In the genomic region with DNA sequence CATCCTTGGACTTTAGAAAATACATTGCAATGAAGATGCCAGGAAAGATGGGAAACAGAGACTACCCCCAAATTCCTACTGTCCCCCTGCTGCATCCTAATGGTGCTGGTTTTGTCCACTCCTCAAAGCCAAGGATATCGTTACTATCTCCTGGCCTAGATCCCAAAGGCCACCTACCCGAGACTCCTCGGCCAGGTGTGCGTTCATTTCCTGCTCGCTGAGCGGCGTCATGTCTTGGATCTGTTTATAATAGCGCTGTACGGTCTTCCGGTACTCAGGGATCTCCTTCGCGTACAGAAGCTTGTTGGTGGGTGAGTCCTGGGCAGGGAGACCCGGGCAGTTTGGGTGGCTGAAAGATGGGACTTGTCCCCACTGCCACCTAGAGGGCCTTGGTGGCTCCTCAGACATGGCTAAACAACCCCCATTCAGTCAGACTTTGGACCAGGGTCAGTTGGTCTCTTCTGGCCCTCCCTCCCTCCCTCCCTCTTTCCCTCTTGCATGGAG, we compare ENCODE assay signal across 16 mouse cellular contexts. TPM values are rescaled to one million over a fixed set of nuclear protein-coding genes. Genes with fewer than 3 reads are reported as not detected.
A peak's percentile ranks its signal among the peaks of the same experiment; 100 is the strongest.
DNase-seq lines count a peak whose midpoint lies in the region; ATAC-seq and TF ChIP-seq lines count a peak whose summit lies in the region.
"Had no signal": no experiment of that assay in that cellular context is flagged by ENCODE, and none has a peak within 500 bp of the region (broad histone marks: within the 10 kb centered on the region; RNA-seq: fewer than 3 reads in every experiment).

No protein-coding gene starts in this region.

- no peaks in the 10 kb centered on the region for H3K27me3 ChIP-seq in kidney, embryonic 15.5 days
- no peaks in the 10 kb centered on the region for H3K27me3 ChIP-seq in kidney, embryonic 16.5 days (ENCODE audit: insufficient read depth, low read length)
- no peaks in the 10 kb centered on the region for H3K27me3 ChIP-seq in intestine, embryonic 14.5 days (replicated peaks; ENCODE audit: control insufficient read depth, insufficient read depth, low read length)

- TF ChIP-seq CTCF in gastrocnemius, adult 2 months (IDR thresholded peaks at IDR 0.05), result peak; percentile 31

- H3K9me3 ChIP-seq in kidney, embryonic 15.5 days (replicated peaks), result no peaks in the 10 kb centered on the region
- H3K9me3 ChIP-seq in kidney, embryonic 16.5 days (ENCODE audit: low read length), result no peaks in the 10 kb centered on the region
- H3K9me3 ChIP-seq in intestine, embryonic 14.5 days (ENCODE audit: control insufficient read depth, low read length), result no peaks in the 10 kb centered on the region

- no peak overlapping the region for H3K9ac ChIP-seq in kidney, embryonic 15.5 days
- H3K9ac ChIP-seq in kidney, embryonic 16.5 days (replicated peaks; ENCODE audit: low read length), result no peak overlapping the region
- H3K9ac ChIP-seq in intestine, embryonic 14.5 days (ENCODE audit: low read length), result no peak overlapping the region

- WGBS in kidney, embryonic 15.5 days, result 78% methylated on average over 13 of the region's 13 CpGs
- 76% methylated on average over 13 of the region's 13 CpGs for whole genome bisulfite sequencing in kidney, embryonic 16.5 days
- WGBS in intestine, embryonic 14.5 days, result 69% methylated on average over 13 of the region's 13 CpGs

- H3K27ac ChIP-seq in gastrocnemius, adult 2 months, result peak overlapping the region; percentile 89
- peak overlapping the region; percentile 64 for H3K27ac ChIP-seq in kidney, embryonic 15.5 days
- H3K27ac ChIP-seq in kidney, embryonic 16.5 days (ENCODE audit: low read length), result no peak overlapping the region; the same call in 1 of the 2 replicates
- 0 out of 2 replicates have a peak overlapping the region, but pooled peaks have one; percentile 14 for H3K27ac ChIP-seq in brown adipose tissue, adult 24 weeks (replicated peaks; ENCODE audit: low read depth, low read length)
- H3K27ac ChIP-seq in intestine, embryonic 14.5 days (ENCODE audit: low read depth), result peak overlapping the region; percentile 30

- peaks cover 63% of the 10 kb centered on the region for H3K36me3 ChIP-seq in kidney, embryonic 15.5 days
- peaks cover 37% of the 10 kb centered on the region for H3K36me3 ChIP-seq in kidney, embryonic 16.5 days (ENCODE audit: insufficient read depth, low read length)
- peaks cover 31% of the 10 kb centered on the region for H3K36me3 ChIP-seq in intestine, embryonic 14.5 days (ENCODE audit: control insufficient read depth, insufficient read depth, low read length)

- intact Hi-C loops in gastrocnemius, adult 2 months (cut with DNase I), result loop anchor here (2.0 to 5.0 kb wide), 2 partner anchors 36 to 42 kb away; no protein-coding TSS in a partner anchor

- H3K4me2 ChIP-seq in kidney, embryonic 15.5 days, result no peak overlapping the region
- no peak overlapping the region for H3K4me2 ChIP-seq in kidney, embryonic 16.5 days (replicated peaks; ENCODE audit: low read depth, low read length)
- no peak overlapping the region for H3K4me2 ChIP-seq in intestine, embryonic 14.5 days (ENCODE audit: low read length)

- DNase-seq in gastrocnemius, adult 2 months, result no peak
- DNase-seq in gastrocnemius, postnatal 25 days, result no peak
- no peak for DNase-seq in intestine, embryonic 14.5 days (ENCODE audit: low spot score)
- no peak for DNase-seq in retina, embryonic 14.5 days (ENCODE audit: low spot score)
- no peak for DNase-seq in ovary, postnatal 10 days (ENCODE audit: low spot score)
- DNase-seq: B cell, adult 2 months; right cerebral cortex, postnatal 14 days; thymus, adult 2 months had no signal

- H3K4me1 ChIP-seq in kidney, embryonic 15.5 days, result peaks cover 31% of the 10 kb centered on the region
- peaks cover 23% of the 10 kb centered on the region for H3K4me1 ChIP-seq in kidney, embryonic 16.5 days (ENCODE audit: insufficient read depth, low read length)
- peaks cover 43% of the 10 kb centered on the region for H3K4me1 ChIP-seq in brown adipose tissue, adult 24 weeks (ENCODE audit: control insufficient read depth, insufficient read depth, insufficient read length, low read length)
- peaks cover 26% of the 10 kb centered on the region for H3K4me1 ChIP-seq in intestine, embryonic 14.5 days (replicated peaks; ENCODE audit: control insufficient read depth, insufficient read depth, low read length)

- H3K4me3 ChIP-seq in gastrocnemius, adult 2 months, result no peak overlapping the region
- H3K4me3 ChIP-seq in kidney, embryonic 15.5 days (replicated peaks), result no peak overlapping the region
- no peak overlapping the region for H3K4me3 ChIP-seq in kidney, embryonic 16.5 days (ENCODE audit: low read length)
- no peak overlapping the region for H3K4me3 ChIP-seq in brown adipose tissue, adult 24 weeks (ENCODE audit: insufficient read depth, low read depth, low read length)
- no peak overlapping the region for H3K4me3 ChIP-seq in intestine, embryonic 14.5 days (ENCODE audit: low read depth, low read length)
- H3K4me3 ChIP-seq: myocyte had no signal

- no peak for ATAC-seq in kidney, embryonic 15.5 days (replicated peaks; ENCODE audit: low FRiP score)
- ATAC-seq in kidney, embryonic 16.5 days (ENCODE audit: low FRiP score, low TSS enrichment), result no peak
- peak; percentile 6; the same call in 1 of the 2 replicates for ATAC-seq in intestine, embryonic 14.5 days (replicated peaks; ENCODE audit: low FRiP score, low TSS enrichment, low read depth)

RNA-seq across cellular contexts. Expression of gene H1foo, which starts 11.7 kb away (rescaled TPM):
- not detected for total RNA-seq in gastrocnemius, adult 2 months (2021)
- total RNA-seq in gastrocnemius, postnatal 25 days (2021), result not detected
- polyA plus RNA-seq in kidney, embryonic 15.5 days (2015; fragmentation: Nextera tagmentation; extraction: Ambion mirVana), result not detected in 2 replicates
- polyA plus RNA-seq in kidney, embryonic 16.5 days (2015; fragmentation: Nextera tagmentation; extraction: Ambion mirVana), result not detected in 2 replicates
- not detected in 2 replicates for polyA plus RNA-seq in brown adipose tissue, adult 24 weeks (2012; ENCODE audit: insufficient read depth, insufficient read length, missing spikeins)
- polyA plus RNA-seq in intestine, embryonic 14.5 days (2014; fragmentation: Nextera tagmentation; extraction: Ambion mirVana), result not detected in 2 replicates
- total RNA-seq: adrenal gland, postnatal 4 days; left cerebral cortex, postnatal 36 days; megakaryocyte progenitor cell, adult 5-6 weeks had no signal
- polyA plus RNA-seq: cortical plate, adult 2 months; myocyte had no signal

RNA-seq across cellular contexts. Expression of gene Rho, which starts 24.9 kb away (rescaled TPM):
- total RNA-seq in gastrocnemius, adult 2 months (2021), result under 1 TPM in 1 of 2 experiments, not detected in 1; 0.06 TPM
- under 1 TPM in 1 of 2 experiments, not detected in 1; 0.20 TPM for total RNA-seq in gastrocnemius, postnatal 25 days (2021)
- polyA plus RNA-seq in kidney, embryonic 15.5 days (2015; fragmentation: Nextera tagmentation; extraction: Ambion mirVana), result 0.10 and 0.14 TPM in 2 replicates
- 0.16 and 0.37 TPM in 2 replicates for polyA plus RNA-seq in kidney, embryonic 16.5 days (2015; fragmentation: Nextera tagmentation; extraction: Ambion mirVana)
- not detected in 2 replicates for polyA plus RNA-seq in brown adipose tissue, adult 24 weeks (2012; ENCODE audit: insufficient read depth, insufficient read length, missing spikeins)
- 0.07 TPM in 1 of 2 replicates, not detected in the other for polyA plus RNA-seq in intestine, embryonic 14.5 days (2014; fragmentation: Nextera tagmentation; extraction: Ambion mirVana)

RNA-seq across cellular contexts. Expression of gene Plxnd1, which starts 38.3 kb away (rescaled TPM):
- total RNA-seq in gastrocnemius, adult 2 months (2021), result 10 to 100 TPM; 14.7 to 26.7 TPM
- 10 to 100 TPM; 25.7 TPM for total RNA-seq in gastrocnemius, postnatal 25 days (2021)
- 47.3 and 52.7 TPM in 2 replicates for polyA plus RNA-seq in kidney, embryonic 15.5 days (2015; fragmentation: Nextera tagmentation; extraction: Ambion mirVana)
- 55.5 and 62.4 TPM in 2 replicates for polyA plus RNA-seq in kidney, embryonic 16.5 days (2015; fragmentation: Nextera tagmentation; extraction: Ambion mirVana)
- 20.2 and 24.0 TPM in 2 replicates for polyA plus RNA-seq in brown adipose tissue, adult 24 weeks (2012; ENCODE audit: insufficient read depth, insufficient read length, missing spikeins)
- polyA plus RNA-seq in intestine, embryonic 14.5 days (2014; fragmentation: Nextera tagmentation; extraction: Ambion mirVana), result 39.7 and 46.5 TPM in 2 replicates
